Mouse (Mus musculus): ENCODE data around the gene Clk1. TPM values are rescaled to one million over a fixed set of nuclear protein-coding genes. Genes with fewer than 3 reads are reported as not detected.

Clk1 gene
- 100 to 1,000 TPM; 673 to 776 TPM for total RNA-seq (2023)

GRCm38 (mm10) chr1:58423371-58424248, at the start of gene Clk1:
Gene Clk1 (minus strand): TSS chr1:58424066.

DNA sequence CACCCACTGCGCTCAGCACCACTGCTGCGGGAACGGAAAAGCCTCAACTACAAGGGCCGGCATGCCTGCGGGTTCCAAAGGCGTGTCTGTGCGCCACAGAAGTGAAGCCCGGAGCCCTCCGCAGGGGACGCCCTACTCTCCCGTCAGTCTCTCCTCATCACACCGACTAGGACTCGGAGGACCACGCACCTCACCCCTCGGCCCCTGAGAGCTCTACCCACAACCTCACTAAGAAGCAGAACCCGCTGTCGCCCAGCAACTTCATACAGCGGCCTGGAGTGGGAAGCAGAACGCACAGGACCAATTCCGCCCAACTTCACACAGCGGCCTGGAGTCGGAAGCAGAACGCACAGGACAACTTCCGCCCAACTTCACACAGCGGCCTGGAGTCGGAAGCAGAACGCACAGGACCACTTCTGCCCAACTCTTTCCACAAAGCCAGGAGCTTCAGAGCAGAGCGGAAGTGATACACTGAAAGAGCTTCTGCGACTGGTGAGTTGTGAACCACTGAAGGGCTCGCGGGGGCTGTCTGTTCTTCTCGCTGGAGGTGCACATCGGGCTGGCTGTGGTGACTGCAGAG, 21.4 kb upstream of the Clk1 start, which contains the start of the genes Nif3l1 and Ppil3:
Nif3l1 (plus strand) TSS at position 9 of the 580 bp plus-strand sequence.
Ppil3 (minus strand) TSS at position 344 of the 580 bp plus-strand sequence.

DNA sequence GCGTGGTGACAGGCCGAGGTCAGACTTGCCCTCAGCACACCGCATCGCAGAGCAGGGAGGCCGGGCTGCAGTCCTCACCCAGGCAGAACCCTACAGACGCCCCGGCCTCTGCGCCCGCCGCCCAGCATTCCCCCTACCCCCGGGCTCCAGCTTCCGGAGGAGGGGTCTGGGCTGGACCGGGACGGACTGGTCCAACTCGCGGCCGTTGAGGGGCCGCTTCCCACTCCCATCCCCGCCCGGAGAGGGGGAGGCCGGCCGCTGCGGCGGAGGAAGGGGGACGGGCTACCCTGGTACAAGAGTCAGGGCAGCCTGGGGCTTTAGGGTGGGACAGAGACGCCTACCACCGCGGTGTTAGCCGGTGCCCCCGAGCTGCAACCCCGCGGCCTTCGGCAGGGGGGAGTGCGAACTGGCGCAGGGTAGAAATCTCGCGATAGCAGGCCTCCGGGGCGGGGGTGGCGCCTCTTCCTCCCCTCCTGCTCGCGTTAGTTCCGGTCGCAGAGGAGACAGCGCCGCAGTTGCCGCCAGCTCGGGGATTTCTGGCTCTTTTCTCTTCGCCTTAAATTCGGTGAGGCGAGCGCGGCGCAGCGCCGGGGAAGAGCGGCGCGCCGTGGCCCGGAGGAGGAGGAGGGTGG, 31.1 kb downstream of the Clk1 start, which contains the start of gene Bzw1:
Bzw1 (plus strand) TSS at position 247 of the 632 bp plus-strand sequence.

Other genes starting within 250 kb of the Clk1 start
- under 1 TPM; 0.24 to 0.42 TPM for gene Aox4, start 213.7 kb downstream of the Clk1 start, total RNA-seq (2023)
- gene Aox2, start 145.7 kb downstream of the Clk1 start, total RNA-seq (2023) = under 1 TPM in 1 of 2 experiments, not detected in 1; 0.18 TPM
- gene Bzw1, start 31.2 kb downstream of the Clk1 start, total RNA-seq (2023) = 10 to 100 TPM; 94.2 to 95.9 TPM
- 10 to 100 TPM; 12.0 to 14.2 TPM for gene Nif3l1, start 21.1 kb upstream of the Clk1 start, total RNA-seq (2023)
- 10 to 100 TPM; 18.3 to 21.2 TPM for gene Ppil3, start 21.4 kb upstream of the Clk1 start, total RNA-seq (2023)
- 10 to 100 TPM; 14.0 to 15.3 TPM for gene Orc2, start 81.0 kb upstream of the Clk1 start, total RNA-seq (2023)
- gene Fam126b, start 162.3 kb upstream of the Clk1 start, total RNA-seq (2023) = 10 to 100 TPM; 10.4 to 15.1 TPM
- 10 to 100 TPM; 49.0 to 53.2 TPM for gene Ndufb3, start 162.3 kb upstream of the Clk1 start, total RNA-seq (2023)